Mouse (Mus musculus) liver, postnatal 0 days (tissue): ENCODE measurements around the gene Rap1a.

Experiments
- CTCF ChIP-seq: sonication (generic); IDR thresholded peaks from 2 replicates; pipeline ENCODE4 v1.5.1; 2016; ENCODE audit warnings: antibody characterized with exemption, low read depth
- EP300 ChIP-seq: IDR thresholded peaks from 2 replicates; pipeline ENCODE4 v1.6.1; 2016; ENCODE audit warnings: antibody characterized with exemption, low read depth, mild to moderate bottlenecking

DNA sequence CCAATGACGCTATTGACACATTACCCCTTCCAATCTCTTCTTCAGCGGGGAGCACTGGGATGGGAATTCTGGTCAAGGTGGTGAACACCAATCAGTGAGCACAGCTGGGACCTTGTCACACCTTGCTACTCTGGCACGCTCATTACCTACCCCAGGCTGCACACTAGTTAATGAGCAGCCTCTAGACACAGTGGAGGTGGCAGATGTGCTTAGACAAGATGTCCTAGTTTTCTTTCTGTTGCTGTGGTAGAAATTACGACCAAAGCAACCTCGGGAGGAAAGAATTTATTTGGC is 104.0 kb downstream of the Rap1a start:
- TF ChIP-seq CTCF (no peak), EP300 (no peak)
